Mouse (Mus musculus) right cerebral cortex, adult 2 months (tissue): ENCODE data around the gene Nxn.

ENCODE experiments used
- DNase-seq, 2 experiments: peaks; one replicate each; pipeline ENCODE4 v3.0.0; 2021 to 2022; ENCODE audit warnings: low spot score in 2 of 2

The Nxn gene

GRCm38 (mm10) chr11:76260208-76261050 lies 138.5 kb downstream of the Nxn start:
- no peak for DNase-seq

GRCm38 (mm10) chr11:76258511-76258910 lies 140.4 kb downstream of the Nxn start:
- DNase-seq: no peak

- DNase-seq: no peak
Observed at GRCm38 (mm10) chr11:76257386-76257785, 141.6 kb downstream of the Nxn start.

- no peak for DNase-seq
Observed at GRCm38 (mm10) chr11:76256129-76256528, 142.8 kb downstream of the Nxn start.

GRCm38 (mm10) chr11:76255431-76256001 lies 143.4 kb downstream of the Nxn start:
- peak in 1 of 2 experiments; percentile 26 for DNase-seq

- DNase-seq: no peak
Observed at GRCm38 (mm10) chr11:76253918-76254264, 145.0 kb downstream of the Nxn start.

GRCm38 (mm10) chr11:76253145-76253917 lies 145.6 kb downstream of the Nxn start:
- DNase-seq: peak; percentile 88 to 90

GRCm38 (mm10) chr11:76252036-76252435 lies 146.9 kb downstream of the Nxn start:
- DNase-seq: no peak

- DNase-seq: no peak
Observed at GRCm38 (mm10) chr11:76247239-76247638, 151.7 kb downstream of the Nxn start.

GRCm38 (mm10) chr11:76246439-76246838 lies 152.5 kb downstream of the Nxn start:
- DNase-seq: no peak

- no peak for DNase-seq
Observed at GRCm38 (mm10) chr11:76243811-76244546, 155.0 kb downstream of the Nxn start.

- DNase-seq: peak; percentile 94 to 96
Observed at GRCm38 (mm10) chr11:76242901-76243810, 155.8 kb downstream of the Nxn start, which contains the start of the genes Mrm3 and Glod4. TSS of gene Mrm3 (plus strand) at chr11:76243715. TSS of gene Glod4 (minus strand) at chr11:76243725.

GRCm38 (mm10) chr11:76239750-76240149 lies 159.2 kb downstream of the Nxn start:
- DNase-seq: no peak

- DNase-seq: no peak
Observed at GRCm38 (mm10) chr11:76236136-76236535, 162.8 kb downstream of the Nxn start.

- DNase-seq: no peak
Observed at GRCm38 (mm10) chr11:76225051-76225450, 173.9 kb downstream of the Nxn start.

- no peak for DNase-seq
Observed at GRCm38 (mm10) chr11:76224631-76225030, 174.3 kb downstream of the Nxn start.

GRCm38 (mm10) chr11:76217390-76217800 lies 181.5 kb downstream of the Nxn start, which contains the start of the genes Dbil5 and Gemin4:
TSS of gene Dbil5 (plus strand) at chr11:76217608.
TSS of gene Gemin4 (minus strand) at chr11:76217664.
- peak; percentile 97 to 98 for DNase-seq

GRCm38 (mm10) chr11:76216681-76217389 lies 182.1 kb downstream of the Nxn start:
- no peak for DNase-seq

GRCm38 (mm10) chr11:76216049-76216540 lies 182.8 kb downstream of the Nxn start:
- no peak for DNase-seq

GRCm38 (mm10) chr11:76215011-76215410 lies 183.9 kb downstream of the Nxn start:
- DNase-seq: no peak
